Mouse (Mus musculus): ENCODE results near the gene Trim38.

DNA sequence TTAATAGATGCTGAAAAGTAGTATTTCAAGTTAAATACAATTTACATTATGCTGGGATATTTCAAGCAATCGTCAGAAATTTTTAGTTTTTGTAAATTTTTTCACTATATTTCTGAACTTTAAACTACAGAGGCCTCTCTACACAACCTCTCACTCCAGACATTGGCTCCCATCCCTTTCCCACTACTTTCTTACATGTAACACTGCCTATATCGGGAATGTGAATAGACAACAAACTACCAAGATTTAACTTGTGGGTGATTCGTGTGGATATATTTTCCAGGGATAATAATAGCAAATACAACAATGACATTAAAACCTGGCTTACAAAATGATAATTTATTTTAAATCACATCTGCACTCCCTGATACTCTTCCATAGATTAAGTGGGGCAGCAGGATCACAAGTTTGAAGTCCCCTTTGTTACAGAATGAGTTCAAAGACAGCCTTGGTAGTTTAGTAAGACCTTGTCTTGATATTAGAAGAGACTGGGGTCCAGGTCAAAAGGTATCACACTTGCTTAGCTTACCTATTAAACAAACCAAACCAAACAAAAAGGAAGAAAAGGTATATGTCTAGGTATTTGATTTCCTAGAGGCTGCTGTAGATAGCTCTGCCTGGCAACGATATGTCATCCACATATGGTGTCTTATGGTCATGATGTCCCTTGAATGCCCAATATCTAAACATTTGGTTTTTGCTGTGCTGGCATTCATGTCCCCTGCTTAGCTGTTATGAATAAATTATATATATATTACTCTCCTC is 16.2 kb upstream of the Trim38 start:
- TF ChIP-seq TAL1 (IDR thresholded peaks at IDR 0.05; ENCODE audit: low read length) = no peak
- no peak for TF ChIP-seq GATA1 (IDR thresholded peaks at IDR 0.05; ENCODE audit: low read length)

Measured in erythroblast, embryonic 14.5 days (primary cell).